Mouse (Mus musculus): ENCODE results near the gene Lpp.

GRCm38 (mm10) chr16:24567562-24567961 is 174.3 kb downstream of the Lpp start:
- TF ChIP-seq CTCF (IDR thresholded peaks at IDR 0.05; ENCODE audit: low read depth) (no peak), EP300 (IDR thresholded peaks at IDR 0.05; ENCODE audit: low read depth) (no peak)

Measured in liver, postnatal 0 days (tissue).